ENCODE assay signal across 8 mouse cellular contexts in genomic region chr5:20701483-20702421, GRCm38 (mm10).
A peak's percentile ranks its signal among the peaks of the same experiment; 100 is the strongest.
DNase-seq lines count a peak whose midpoint lies in the region; ATAC-seq and TF ChIP-seq lines count a peak whose summit lies in the region.

No protein-coding gene starts in this region.

- peak; percentile 51; the same call in 1 of the 2 replicates for TF ChIP-seq POLR2A in heart, adult 2 months (IDR thresholded peaks at IDR 0.05; ENCODE audit: insufficient read depth, low read depth, low read length)
- no peak for TF ChIP-seq POLR2A in kidney, adult 2 months (IDR thresholded peaks at IDR 0.05; ENCODE audit: low read depth, low read length)

- no peaks in the 10 kb centered on the region for H3K36me3 ChIP-seq in embryonic facial prominence, embryonic 11.5 days (replicated peaks; ENCODE audit: control insufficient read depth, insufficient read depth, low read depth, low read length)
- no peaks in the 10 kb centered on the region for H3K36me3 ChIP-seq in heart, adult 2 months (ENCODE audit: control insufficient read depth, insufficient read depth, low read length)
- no peaks in the 10 kb centered on the region for H3K36me3 ChIP-seq in kidney, adult 2 months (ENCODE audit: control insufficient read depth, insufficient read depth, low read length)
- no peaks in the 10 kb centered on the region for H3K36me3 ChIP-seq in limb, embryonic 12.5 days
- H3K36me3 ChIP-seq in midbrain, embryonic 14.5 days (ENCODE audit: control insufficient read depth, insufficient read depth, low read length) = no peaks in the 10 kb centered on the region

- H3K4me2 ChIP-seq in embryonic facial prominence, embryonic 11.5 days (ENCODE audit: low read depth, low read length) = peak overlapping the region; percentile 87
- peak overlapping the region; percentile 70 for H3K4me2 ChIP-seq in limb, embryonic 12.5 days
- peak overlapping the region; percentile 82 for H3K4me2 ChIP-seq in midbrain, embryonic 14.5 days (ENCODE audit: low read length)

- H3K27ac ChIP-seq in embryonic facial prominence, embryonic 11.5 days (replicated peaks; ENCODE audit: low read depth, low read length) = peak overlapping the region; percentile 97
- H3K27ac ChIP-seq in heart, adult 2 months = peak overlapping the region; percentile 79
- H3K27ac ChIP-seq in kidney, adult 2 months (ENCODE audit: insufficient read depth, low read depth, low read length) = peak overlapping the region; percentile 28; the same call in 1 of the 2 replicates
- H3K27ac ChIP-seq in limb, embryonic 12.5 days = peak overlapping the region; percentile 96
- H3K27ac ChIP-seq in midbrain, embryonic 14.5 days (replicated peaks; ENCODE audit: low read depth, low read length) = peak overlapping the region; percentile 97

- peak overlapping the region; percentile 94 for H3K9ac ChIP-seq in embryonic facial prominence, embryonic 11.5 days (replicated peaks; ENCODE audit: low read length)
- peak overlapping the region; percentile 78 for H3K9ac ChIP-seq in heart, adult 2 months (ENCODE audit: low read depth, low read length)
- peak overlapping the region; percentile 96 for H3K9ac ChIP-seq in limb, embryonic 12.5 days (replicated peaks)
- H3K9ac ChIP-seq in midbrain, embryonic 14.5 days (replicated peaks; ENCODE audit: low read length) = peak overlapping the region; percentile 82

- no peaks in the 10 kb centered on the region for H3K9me3 ChIP-seq in embryonic facial prominence, embryonic 11.5 days (replicated peaks; ENCODE audit: control insufficient read depth, low read length)
- H3K9me3 ChIP-seq in limb, embryonic 12.5 days = no peaks in the 10 kb centered on the region
- no peaks in the 10 kb centered on the region for H3K9me3 ChIP-seq in midbrain, embryonic 14.5 days (ENCODE audit: control insufficient read depth, low read length)

- H3K4me1 ChIP-seq in embryonic facial prominence, embryonic 11.5 days (ENCODE audit: control insufficient read depth, insufficient read depth, low read length) = no peaks in the 10 kb centered on the region
- H3K4me1 ChIP-seq in heart, adult 2 months (ENCODE audit: control insufficient read depth, insufficient read depth, low read length) = no peaks in the 10 kb centered on the region
- H3K4me1 ChIP-seq in kidney, adult 2 months (ENCODE audit: control insufficient read depth, insufficient read depth, low read length) = no peaks in the 10 kb centered on the region
- 0 out of 2 replicates have a peak, but pooled peaks cover 3% of the 10 kb centered on the region for H3K4me1 ChIP-seq in limb, embryonic 12.5 days (replicated peaks)
- H3K4me1 ChIP-seq in midbrain, embryonic 14.5 days (ENCODE audit: control insufficient read depth, insufficient read depth, low read length) = peaks cover 8% of the 10 kb centered on the region; the same call in 1 of the 2 replicates

- peak; percentile 95 for DNase-seq in 3134 (ENCODE audit: extremely low read depth, insufficient read length, low spot score)
- peak; percentile 90 for DNase-seq in adrenal gland, postnatal 14 days
- peak; percentile 92 for DNase-seq in embryonic facial prominence, embryonic 11.5 days (ENCODE audit: low spot score)
- peak; percentile 90 to 93 for DNase-seq in heart, adult 2 months
- DNase-seq in kidney, adult 2 months = peak; percentile 90
- peak; percentile 93 for DNase-seq in midbrain, embryonic 14.5 days
- peak; percentile 49 for DNase-seq in spleen, adult 12 weeks (ENCODE audit: low spot score)

- WGBS in embryonic facial prominence, embryonic 11.5 days = under 1% methylated on average over 54 of the region's 57 CpGs
- under 1% methylated on average over 53 of the region's 57 CpGs for WGBS in heart, adult 2 months
- under 1% methylated on average over 48 of the region's 57 CpGs for WGBS in kidney, adult 2 months
- WGBS in limb, embryonic 12.5 days = under 1% methylated on average over 56 of the region's 57 CpGs
- WGBS in midbrain, embryonic 14.5 days = under 1% methylated on average over 57 of the region's 57 CpGs

- peak overlapping the region; percentile 80 for H3K4me3 ChIP-seq in embryonic facial prominence, embryonic 11.5 days (ENCODE audit: low read depth, low read length)
- peak overlapping the region; percentile 67 for H3K4me3 ChIP-seq in heart, adult 2 months
- H3K4me3 ChIP-seq in kidney, adult 2 months (ENCODE audit: insufficient read depth, low read depth, low read length) = peak overlapping the region; percentile 60
- H3K4me3 ChIP-seq in limb, embryonic 12.5 days (replicated peaks) = peak overlapping the region; percentile 69
- H3K4me3 ChIP-seq in midbrain, embryonic 14.5 days (replicated peaks; ENCODE audit: low read depth, low read length) = peak overlapping the region; percentile 59

- H3K79me2 ChIP-seq in heart, adult 2 months (replicated peaks; ENCODE audit: control insufficient read depth, insufficient read depth, low read length) = no peaks in the 10 kb centered on the region

- ATAC-seq in embryonic facial prominence, embryonic 11.5 days (replicated peaks; ENCODE audit: insufficient number of reproducible peaks, low FRiP score, low TSS enrichment, low read depth) = peak; percentile 96
- ATAC-seq in limb, embryonic 12.5 days (ENCODE audit: insufficient number of reproducible peaks, insufficient read depth, low FRiP score, low TSS enrichment, low read depth) = peak; percentile 92
- peak; percentile 94 for ATAC-seq in midbrain, embryonic 14.5 days (ENCODE audit: low FRiP score, low TSS enrichment)

- no peaks in the 10 kb centered on the region for H3K27me3 ChIP-seq in embryonic facial prominence, embryonic 11.5 days (ENCODE audit: control insufficient read depth, insufficient read depth, low read length)
- no peaks in the 10 kb centered on the region for H3K27me3 ChIP-seq in heart, adult 2 months (ENCODE audit: control insufficient read depth, insufficient read depth, low read length)
- H3K27me3 ChIP-seq in kidney, adult 2 months (replicated peaks; ENCODE audit: control insufficient read depth, insufficient read depth, low read length) = no peaks in the 10 kb centered on the region
- no peaks in the 10 kb centered on the region; the same call in 1 of the 2 replicates for H3K27me3 ChIP-seq in limb, embryonic 12.5 days
- H3K27me3 ChIP-seq in midbrain, embryonic 14.5 days (ENCODE audit: control insufficient read depth, insufficient read depth, low read length) = no peaks in the 10 kb centered on the region

- peak; percentile 78 for TF ChIP-seq CTCF in heart, adult 2 months (IDR thresholded peaks at IDR 0.05)
- TF ChIP-seq CTCF in kidney, adult 2 months (conservative IDR thresholded peaks at IDR 0.05; ENCODE audit: insufficient read depth, insufficient read length, low read depth, low read length) = peak; percentile 62

- 0 out of 2 replicates have a peak, but pooled peaks have one; percentile 35 for TF ChIP-seq EP300 in heart, adult 2 months (IDR thresholded peaks at IDR 0.05; ENCODE audit: insufficient read depth, low read depth, low read length)

- intact Hi-C loops in heart, adult 2 months (cut with DNase I) = loop anchor here (1.0 to 2.0 kb wide), 3 partner anchors 231 to 1273 kb away; no protein-coding TSS in a partner anchor

Comparison
In these comparisons a context has a peak if more than half of its experiments do, and no peak if none do; other contexts are left out.
1. Peak in every context shown above with its lines: DNase-seq, ATAC-seq, H3K4me3 ChIP-seq and H3K27ac ChIP-seq.
2. H3K27ac ChIP-seq: peak in every context shown above with its lines; median percentile 97 in embryonic facial prominence, embryonic 11.5 days; 97 in midbrain, embryonic 14.5 days; 96 in limb, embryonic 12.5 days; 79 in heart, adult 2 months; 28 in kidney, adult 2 months.